Mouse (Mus musculus) bone marrow, adult 2 months (tissue): ENCODE data around the gene Ccdc181.

Source experiments
- CTCF ChIP-seq: fragments of 200-500 bp; IDR thresholded peaks from 2 replicates; pipeline ENCODE4 v1.5.1; 2011; ENCODE audit warnings: low read length, control low read depth; ENCODE audit not compliant: control insufficient read depth, insufficient read depth
- POLR2A ChIP-seq: fragments of 200-500 bp; IDR thresholded peaks from 2 replicates; pipeline ENCODE4 v1.6.1; 2011; ENCODE audit warnings: low read depth, mild to moderate bottlenecking, control low read depth, low read length, borderline replicate concordance; ENCODE audit not compliant: control insufficient read depth

- TF ChIP-seq POLR2A (no peak), CTCF (no peak)
Measured at GRCm38 (mm10) chr1:164235078-164235477, 40.3 kb upstream of the Ccdc181 start.
